Mouse (Mus musculus) CH12.LX (cell line): ENCODE measurements around the gene Mettl17. TPM values are rescaled to one million over a fixed set of nuclear protein-coding genes. Genes with fewer than 3 reads are reported as not detected.

Experiments
- DNase-seq: peaks from one replicate; pipeline ENCODE4 v3.0.0-alpha.2; 2013; ENCODE audit errors: extremely low read depth
- H3K27ac ChIP-seq: 2 replicates; pipeline ENCODE4 v1.5.1; 2012; ENCODE audit warnings: low read depth, mild to moderate bottlenecking, control low read depth, moderate library complexity; ENCODE audit not compliant: insufficient read depth
- H3K27me3 ChIP-seq: replicated peaks from 2 replicates; pipeline ENCODE3; 2012; ENCODE audit warnings: inconsistent platforms
- H3K36me3 ChIP-seq, 2 experiments: replicated peaks in 1 of 2; 2 replicates each; pipeline versions ENCODE3 to v1.6.1; 2012; ENCODE audit warnings: inconsistent platforms in 1 of 2, low read length in 1 of 2, mild to moderate bottlenecking in 1 of 2, mixed read lengths in 1 of 2, moderate library complexity in 1 of 2; ENCODE audit not compliant: control insufficient read depth in 1 of 2, insufficient read depth in 1 of 2
- H3K4me1 ChIP-seq, 2 experiments: 2 replicates each; pipeline ENCODE4 v1.6.1; 2012; ENCODE audit warnings: inconsistent platforms in 1 of 2, moderate library complexity in 1 of 2; ENCODE audit not compliant: insufficient read depth in 2 of 2, control insufficient read depth in 1 of 2
- H3K4me2 ChIP-seq: 2 replicates; pipeline ENCODE4 v1.6.1; 2012; ENCODE audit warnings: low read depth, mild to moderate bottlenecking, control low read depth; ENCODE audit not compliant: poor library complexity, insufficient read depth, severe bottlenecking
- H3K4me3 ChIP-seq, 3 experiments: fragments of 150-350 bp in 1 of 3; sonication (generic) in 1 of 3; replicated peaks in 1 of 3; 2 replicates each; pipeline versions ENCODE3 to v1.5.1; 2011 to 2012; ENCODE audit warnings: low read depth in 2 of 3, low read length in 2 of 3, mild to moderate bottlenecking in 2 of 3, moderate library complexity in 2 of 3, control low read depth in 1 of 3, improper control_type of control experiment in 1 of 3, inconsistent platforms in 1 of 3, mixed read lengths in 1 of 3; ENCODE audit not compliant: poor library complexity in 1 of 3
- H3K79me2 ChIP-seq: replicated peaks from 2 replicates; pipeline ENCODE4 v1.6.1; 2012; ENCODE audit warnings: mild to moderate bottlenecking, moderate library complexity; ENCODE audit not compliant: control insufficient read depth, poor library complexity, insufficient read depth, severe bottlenecking; ENCODE audit errors: extremely low read depth
- H3K9ac ChIP-seq: 2 replicates; pipeline ENCODE4 v1.6.1; 2012; ENCODE audit warnings: low read depth, mild to moderate bottlenecking, control low read depth, moderate library complexity; ENCODE audit not compliant: insufficient read depth
- H3K9me3 ChIP-seq: replicated peaks from 2 replicates; pipeline ENCODE3; 2012; ENCODE audit warnings: low read length, inconsistent platforms, mixed read lengths
- CHD1 ChIP-seq: IDR thresholded peaks from 2 replicates; pipeline ENCODE4 v1.6.1; 2012; ENCODE audit warnings: low read depth, low read length, improper control_type of control experiment, inconsistent platforms
- CHD2 ChIP-seq: IDR thresholded peaks from 2 replicates; pipeline ENCODE4 v1.6.1; 2011; ENCODE audit warnings: low read length, improper control_type of control experiment
- ELF1 ChIP-seq: IDR thresholded peaks from 2 replicates; pipeline ENCODE4 v1.6.1; 2014; ENCODE audit warnings: low read depth, mild to moderate bottlenecking, inconsistent platforms, low read length, improper control_type of control experiment
- GABPA ChIP-seq: IDR thresholded peaks from 2 replicates; pipeline ENCODE4 v1.6.1; 2012; ENCODE audit warnings: low read depth, low read length, improper control_type of control experiment, inconsistent platforms; ENCODE audit not compliant: insufficient replicate concordance
- HCFC1 ChIP-seq: IDR thresholded peaks from 2 replicates; pipeline ENCODE4 v1.6.1; 2012; ENCODE audit warnings: low read depth, mild to moderate bottlenecking, inconsistent platforms, low read length, improper control_type of control experiment
- IRF4 ChIP-seq: IDR thresholded peaks from 2 replicates; pipeline ENCODE4 v1.6.1; 2014; ENCODE audit warnings: low read depth, mild to moderate bottlenecking, inconsistent platforms, low read length, improper control_type of control experiment
- JUND ChIP-seq: conservative IDR thresholded peaks from 2 replicates; pipeline ENCODE4 v1.6.1; 2011; ENCODE audit warnings: low read depth, low read length, improper control_type of control experiment
- KAT2A ChIP-seq: IDR thresholded peaks from 2 replicates; pipeline ENCODE4 v1.6.1; 2012; ENCODE audit warnings: low read length, improper control_type of control experiment, inconsistent platforms; ENCODE audit not compliant: insufficient replicate concordance
- MAFK ChIP-seq: IDR thresholded peaks from 2 replicates; pipeline ENCODE4 v1.6.1; 2011; ENCODE audit warnings: low read length, improper control_type of control experiment; ENCODE audit not compliant: insufficient replicate concordance
- MAX ChIP-seq: IDR thresholded peaks from 2 replicates; pipeline ENCODE4 v1.6.1; 2011; ENCODE audit warnings: low read length, improper control_type of control experiment
- MAZ ChIP-seq: IDR thresholded peaks from 2 replicates; pipeline ENCODE4 v1.6.1; 2012; ENCODE audit warnings: low read depth, mild to moderate bottlenecking, inconsistent platforms, low read length, improper control_type of control experiment, moderate library complexity
- MEF2A ChIP-seq: IDR thresholded peaks from 2 replicates; pipeline ENCODE4 v1.6.1; 2014; ENCODE audit warnings: low read depth, mild to moderate bottlenecking, inconsistent platforms, low read length, improper control_type of control experiment, borderline replicate concordance
- MXI1 ChIP-seq: IDR thresholded peaks from 2 replicates; pipeline ENCODE4 v1.6.1; 2011; ENCODE audit warnings: mild to moderate bottlenecking, low read depth, low read length, improper control_type of control experiment
- NELFE ChIP-seq: IDR thresholded peaks from 2 replicates; pipeline ENCODE4 v1.6.1; 2011; ENCODE audit warnings: low read depth, low read length, improper control_type of control experiment
- PAX5 ChIP-seq: IDR thresholded peaks from 2 replicates; pipeline ENCODE4 v1.6.1; 2012; ENCODE audit warnings: low read length, inconsistent platforms, mixed read lengths
- POLR2A ChIP-seq: IDR thresholded peaks from 2 replicates; pipeline ENCODE4 v1.6.1; 2011; ENCODE audit warnings: low read depth, mild to moderate bottlenecking, improper control_type of control experiment, low read length
- POLR2AphosphoS2 ChIP-seq: IDR thresholded peaks from 2 replicates; pipeline ENCODE4 v1.6.1; 2011; ENCODE audit warnings: low read depth, low read length, improper control_type of control experiment
- SIN3A ChIP-seq: IDR thresholded peaks from 2 replicates; pipeline ENCODE4 v1.6.1; 2012; ENCODE audit warnings: low read length, improper control_type of control experiment, inconsistent platforms
- SMC3 ChIP-seq: IDR thresholded peaks from 2 replicates; pipeline ENCODE4 v1.6.1; 2011; ENCODE audit warnings: low read depth, low read length, improper control_type of control experiment
- TBP ChIP-seq: conservative IDR thresholded peaks from 2 replicates; pipeline ENCODE4 v1.6.1; 2011; ENCODE audit warnings: low read depth, low read length, improper control_type of control experiment
- TCF12 ChIP-seq: IDR thresholded peaks from 2 replicates; pipeline ENCODE4 v1.6.1; 2014; ENCODE audit warnings: low read depth, mild to moderate bottlenecking, inconsistent platforms, low read length, improper control_type of control experiment
- ZC3H11A ChIP-seq: IDR thresholded peaks from 2 replicates; pipeline ENCODE4 v1.6.1; 2012; ENCODE audit warnings: low read depth, mild to moderate bottlenecking, inconsistent platforms, low read length, improper control_type of control experiment
- ZMIZ1 ChIP-seq: IDR thresholded peaks from 2 replicates; pipeline ENCODE4 v1.6.1; 2012; ENCODE audit warnings: low read depth, mild to moderate bottlenecking, inconsistent platforms, low read length, improper control_type of control experiment
- dilution Hi-C: fragments of 300-500 bp; cut with MboI; formaldehyde crosslinking; loops from 2 replicates; pipeline ENCODE4 v1.14.3; 2020; ENCODE audit warnings: low sequenced_read_pairs; ENCODE audit not compliant: extremely low pct_unique_long_range_greater_than_20kb, extremely low pct_ligation_motif_present
- in situ Hi-C: fragments of 300-500 bp; cut with MboI; formaldehyde crosslinking; loops from 3 replicates; pipeline ENCODE4 v1.14.3; 2019; ENCODE audit warnings: low sequenced_read_pairs, low pct_ligation_motif_present, low pct_unique_long_range_greater_than_20kb, mixed read lengths
- polyA plus RNA-seq: library from polyadenylated mRNA; unstranded; fragments of >175 nt; gene quantifications from 2 replicates; pipeline ENCODE4 v1.2.1, GENCODE M21; 2012; ENCODE audit warnings: low read depth; ENCODE audit not compliant: insufficient read length
- total RNA-seq, 2 experiments: library from RNA; depleted of rRNA; stranded (reverse); fragments of 300-350 nt in 1 of 2; fragments of >200 nt in 1 of 2; gene quantifications; 2 replicates each; pipeline ENCODE4 v1.2.3; 2012 to 2014

Mettl17 gene
- total RNA-seq (2012; rRNA removed) (19.5 and 21.7 TPM in 2 replicates), total RNA-seq (2014; rRNA removed) (26.2 and 32.3 TPM in 2 replicates), polyA plus RNA-seq (29.9 and 32.0 TPM in 2 replicates)

DNA sequence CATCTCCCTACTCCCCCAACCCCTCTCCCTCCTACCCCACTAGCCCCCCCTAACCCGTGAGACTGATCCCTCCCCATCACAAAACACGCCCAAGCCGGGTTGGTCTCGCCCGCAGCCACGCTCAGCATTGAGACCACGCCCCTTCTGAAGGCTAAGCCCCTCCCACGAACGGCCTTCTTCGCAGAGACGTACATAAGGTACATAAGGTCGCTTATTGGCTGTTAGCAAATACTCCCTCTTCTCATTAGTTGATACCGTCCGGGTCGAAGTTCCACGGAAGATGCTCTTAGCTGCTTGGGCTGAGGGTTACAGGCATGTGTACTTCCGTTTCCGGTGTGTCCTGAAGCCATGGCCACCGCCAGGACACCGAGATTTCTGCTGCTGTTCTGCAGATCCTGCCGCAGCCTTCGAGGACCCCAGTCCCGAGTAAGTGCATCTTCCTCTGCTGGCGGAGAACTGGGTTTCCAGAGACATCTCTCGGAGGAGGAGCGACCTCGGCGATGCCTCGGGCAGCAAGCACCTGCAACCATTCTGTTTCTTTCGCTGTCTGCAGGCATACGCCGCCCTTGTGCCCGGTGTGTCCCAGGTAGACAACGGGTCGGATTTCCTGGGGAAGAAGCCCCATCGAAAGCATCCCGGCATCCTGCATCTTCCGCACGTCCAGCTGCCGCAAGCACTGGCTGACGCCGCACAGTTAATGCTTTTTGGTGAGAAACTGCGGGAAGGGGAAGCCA, at the start of gene Mettl17:
Gene Mettl17, plus strand, starts transcription at position 245 of the 734 bp plus-strand sequence.
- H3K4me1 ChIP-seq, result peaks cover 0 to 16% of the 10 kb centered on the region in 2 experiments; a peak in 2 of 4 replicates
- peak within 1 kb of the TSS; percentile 27; the same call in 1 of the 2 replicates for H3K27ac ChIP-seq
- H3K4me2 ChIP-seq, result peak within 1 kb of the TSS; percentile 94
- in situ Hi-C loops, result no loop called here
- H3K4me3 ChIP-seq, result peak within 1 kb of the TSS; percentile 71 to 98 (median 90)
- peak; percentile 83 for TF ChIP-seq CHD2
- TF ChIP-seq JUND, result no peak
- TF ChIP-seq MAFK, result no peak
- peak; percentile 89 for TF ChIP-seq ELF1
- TF ChIP-seq SMC3, result no peak
- TF ChIP-seq ZMIZ1, result peak; percentile 79; the same call in 1 of the 2 replicates
- TF ChIP-seq TCF12, result peak; percentile 64; the same call in 1 of the 2 replicates
- TF ChIP-seq CHD1, result no peak
- peak; percentile 84 for TF ChIP-seq MAZ
- no peak for TF ChIP-seq GABPA
- TF ChIP-seq PAX5, result no peak
- peak; percentile 82 for TF ChIP-seq NELFE
- TF ChIP-seq TBP, result peak; percentile 82
- TF ChIP-seq HCFC1, result peak; percentile 92
- TF ChIP-seq ZC3H11A, result no peak
- peak; percentile 79 for TF ChIP-seq SIN3A
- 0 out of 2 replicates have a peak, but pooled peaks have one; percentile 41 for TF ChIP-seq POLR2AphosphoS2
- peak; percentile 55; the same call in 1 of the 2 replicates for TF ChIP-seq MAX
- peak; percentile 40; the same call in 1 of the 2 replicates for TF ChIP-seq MEF2A
- TF ChIP-seq MXI1, result peak; percentile 76; the same call in 1 of the 2 replicates
- peak; percentile 83; the same call in 1 of the 2 replicates for TF ChIP-seq KAT2A
- TF ChIP-seq POLR2A, result peak; percentile 89
- peak; percentile 25; the same call in 1 of the 2 replicates for TF ChIP-seq IRF4
- TF ChIP-seq, all 38 proteins: peak for 16
- Histone ChIP-seq H3K9ac (peak within 1 kb of the TSS; percentile 67), H3K79me2 (peaks cover 13% of the 10 kb centered on the region), H3K9me3 (no peaks in the 10 kb centered on the region), H3K27me3 (no peaks in the 10 kb centered on the region), H3K36me3 (peaks cover 24 to 36% of the 10 kb centered on the region in 2 experiments)
- peak; percentile 98 for DNase-seq
- dilution Hi-C loops, result no loop called here
